Mouse (Mus musculus) heart, embryonic 14.5 days (tissue): ENCODE measurements around the gene Arsb. TPM values are rescaled to one million over a fixed set of nuclear protein-coding genes. Genes with fewer than 3 reads are reported as not detected.

Experiments used
- ATAC-seq: fragments of 200-750 bp; cut with Nextera tagmentation; 2 replicates; pipeline ENCODE4 v1.8.0; 2017; ENCODE audit warnings: low read depth, moderate TSS enrichment; ENCODE audit not compliant: insufficient number of reproducible peaks, insufficient read depth, low FRiP score
- H3K27ac ChIP-seq, 2 experiments: fragments of 200-500 bp in 1 of 2; fragments of 300-500 bp in 1 of 2; sonication (generic) in 1 of 2; replicated peaks in 1 of 2; 2 replicates each; pipeline ENCODE4 v1.5.1; 2012 to 2014; ENCODE audit warnings: low read depth in 2 of 2, low read length in 2 of 2, control low read depth in 1 of 2, mild to moderate bottlenecking in 1 of 2, mixed read lengths in 1 of 2; ENCODE audit not compliant: control insufficient read depth in 1 of 2, insufficient read depth in 1 of 2
- H3K27me3 ChIP-seq: fragments of 300-500 bp; sonication (generic); 2 replicates; pipeline ENCODE4 v1.6.1; 2014; ENCODE audit warnings: mild to moderate bottlenecking, low read length, control low read depth; ENCODE audit not compliant: control insufficient read depth, insufficient read depth
- H3K36me3 ChIP-seq: fragments of 300-500 bp; sonication (generic); 2 replicates; pipeline ENCODE4 v1.6.1; 2014; ENCODE audit warnings: mild to moderate bottlenecking, control low read depth, low read length, mixed read lengths; ENCODE audit not compliant: control insufficient read depth, insufficient read depth
- H3K4me1 ChIP-seq, 2 experiments: fragments of 200-500 bp in 1 of 2; fragments of 300-500 bp in 1 of 2; sonication (generic) in 1 of 2; 2 replicates each; pipeline ENCODE4 v1.6.1; 2012 to 2014; ENCODE audit warnings: low read length in 2 of 2, control low read depth in 1 of 2, mixed read lengths in 1 of 2; ENCODE audit not compliant: control insufficient read depth in 2 of 2, insufficient read depth in 2 of 2
- H3K4me2 ChIP-seq: fragments of 300-500 bp; sonication (generic); 2 replicates; pipeline ENCODE4 v1.6.1; 2014; ENCODE audit warnings: mild to moderate bottlenecking, low read length
- H3K4me3 ChIP-seq, 2 experiments: fragments of 200-500 bp in 1 of 2; fragments of 300-500 bp in 1 of 2; sonication (generic) in 1 of 2; 2 replicates each; pipeline ENCODE4 v1.5.1; 2012 to 2014; ENCODE audit warnings: low read length in 2 of 2, mild to moderate bottlenecking in 2 of 2, control low read depth in 1 of 2, low read depth in 1 of 2, moderate library complexity in 1 of 2; ENCODE audit not compliant: control insufficient read depth in 1 of 2, insufficient read depth in 1 of 2
- H3K9ac ChIP-seq: fragments of 300-500 bp; sonication (generic); 2 replicates; pipeline ENCODE4 v1.6.1; 2014; ENCODE audit warnings: mild to moderate bottlenecking, low read length
- H3K9me3 ChIP-seq: fragments of 300-500 bp; sonication (generic); 2 replicates; pipeline ENCODE4 v1.6.1; 2016; ENCODE audit warnings: low read length, control low read depth; ENCODE audit not compliant: control insufficient read depth
- WGBS: fragments of 180-500 bp; shearing (Covaris S2); extraction: QIAGEN DNeasy Blood & Tissue Kit; methylation state at CpG from one replicate; pipeline ENCODE4 v1.1.7; 2014; 5-methylcytosine and 5-hydroxymethylcytosine counted together
- polyA plus RNA-seq: library from polyadenylated mRNA; unstranded; fragments of >200 nt; fragmentation: Nextera tagmentation; extraction: Ambion mirVana; gene quantifications from 2 replicates; pipeline ENCODE4 v1.2.1, GENCODE M21; 2014

Gene Arsb
- polyA plus RNA-seq, 1 experiment from 2014 or later = 10.0 TPM

DNA sequence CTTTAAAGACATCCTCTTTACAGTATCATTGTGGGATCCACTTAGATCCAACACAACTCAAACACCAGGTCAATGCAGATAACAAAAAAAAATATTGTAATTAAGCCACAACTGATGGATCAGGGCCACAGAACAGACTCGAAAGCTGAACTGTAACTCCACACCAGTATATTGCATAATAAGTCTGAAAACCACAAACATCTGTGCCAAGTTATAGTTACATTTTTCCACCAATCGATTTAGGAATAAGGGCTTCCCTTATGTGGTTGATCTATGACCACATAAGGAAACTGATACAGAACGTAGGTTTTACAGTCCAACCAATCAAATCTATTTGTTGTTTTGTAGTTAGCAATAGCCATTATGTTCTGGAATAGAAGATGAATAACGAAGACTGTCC lies 16.3 kb upstream of the Arsb start:
- H3K36me3 ChIP-seq = no peaks in the 10 kb centered on the region
- no peak overlapping the region for H3K9ac ChIP-seq
- no peak overlapping the region for H3K4me3 ChIP-seq
- 88% methylated on average over 4 of the region's 4 CpGs for WGBS
- H3K27me3 ChIP-seq = no peaks in the 10 kb centered on the region
- no peak overlapping the region for H3K4me2 ChIP-seq
- H3K27ac ChIP-seq = no peak overlapping the region
- ATAC-seq = no peak
- 0 out of 4 replicates have a peak, but pooled peaks cover 0 to 3% of the 10 kb centered on the region in 2 experiments for H3K4me1 ChIP-seq
- no peaks in the 10 kb centered on the region for H3K9me3 ChIP-seq

DNA sequence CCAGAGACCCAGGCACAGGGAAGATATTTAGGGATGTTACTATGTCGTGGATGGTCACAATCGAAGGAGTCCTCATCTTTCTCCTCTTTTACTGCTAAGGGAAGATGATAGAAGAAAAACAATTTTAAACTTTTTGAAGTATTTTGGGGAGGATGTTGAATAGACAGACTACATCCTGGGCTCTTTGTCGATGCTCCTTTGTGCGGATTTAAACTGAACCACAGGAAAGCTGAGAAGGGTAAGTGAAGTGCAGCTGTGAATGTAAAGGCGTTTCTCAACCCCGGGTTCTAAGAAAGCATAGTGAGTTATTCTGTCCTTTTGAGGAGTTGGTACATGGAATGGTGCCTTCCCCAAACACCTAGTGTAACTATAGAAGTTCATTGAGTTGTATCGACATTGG lies 14.8 kb upstream of the Arsb start:
- Histone ChIP-seq H3K4me3 (no peak overlapping the region), H3K4me2 (no peak overlapping the region), H3K36me3 (no peaks in the 10 kb centered on the region), H3K9me3 (no peaks in the 10 kb centered on the region), H3K4me1 (0 out of 4 replicates have a peak, but pooled peaks cover 0 to 3% of the 10 kb centered on the region in 2 experiments), H3K9ac (no peak overlapping the region), H3K27ac (no peak overlapping the region), H3K27me3 (no peaks in the 10 kb centered on the region)
- ATAC-seq = no peak
- 94% methylated on average over 7 of the region's 7 CpGs for WGBS

DNA sequence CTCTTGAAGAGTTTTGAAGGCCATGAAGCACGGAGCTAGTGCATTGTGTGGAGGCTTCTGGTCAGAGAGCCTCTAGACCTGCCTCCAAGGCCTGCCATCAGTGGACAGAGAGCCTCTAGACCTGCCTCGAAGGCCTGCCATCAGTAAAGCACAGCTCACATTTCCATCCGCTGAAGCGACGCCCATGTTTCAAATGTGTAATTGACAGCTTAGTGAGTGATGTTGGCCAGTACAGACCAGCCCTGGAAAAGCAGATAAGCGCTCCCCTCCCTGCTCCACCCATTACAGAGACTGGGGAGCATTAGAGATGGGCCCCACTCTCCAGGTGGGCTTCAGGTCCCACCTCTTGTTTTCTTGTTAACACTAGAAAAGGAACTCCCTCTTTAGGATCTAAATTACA lies 13.9 kb upstream of the Arsb start:
- no peak overlapping the region for H3K27ac ChIP-seq
- H3K4me2 ChIP-seq = no peak overlapping the region
- H3K9me3 ChIP-seq = no peaks in the 10 kb centered on the region
- H3K4me3 ChIP-seq = no peak overlapping the region
- no peaks in the 10 kb centered on the region for H3K36me3 ChIP-seq
- 0 out of 4 replicates have a peak, but pooled peaks cover 0 to 3% of the 10 kb centered on the region in 2 experiments for H3K4me1 ChIP-seq
- WGBS = 32% methylated on average over 6 of the region's 6 CpGs
- no peak for ATAC-seq
- H3K27me3 ChIP-seq = no peaks in the 10 kb centered on the region
- no peak overlapping the region for H3K9ac ChIP-seq

DNA sequence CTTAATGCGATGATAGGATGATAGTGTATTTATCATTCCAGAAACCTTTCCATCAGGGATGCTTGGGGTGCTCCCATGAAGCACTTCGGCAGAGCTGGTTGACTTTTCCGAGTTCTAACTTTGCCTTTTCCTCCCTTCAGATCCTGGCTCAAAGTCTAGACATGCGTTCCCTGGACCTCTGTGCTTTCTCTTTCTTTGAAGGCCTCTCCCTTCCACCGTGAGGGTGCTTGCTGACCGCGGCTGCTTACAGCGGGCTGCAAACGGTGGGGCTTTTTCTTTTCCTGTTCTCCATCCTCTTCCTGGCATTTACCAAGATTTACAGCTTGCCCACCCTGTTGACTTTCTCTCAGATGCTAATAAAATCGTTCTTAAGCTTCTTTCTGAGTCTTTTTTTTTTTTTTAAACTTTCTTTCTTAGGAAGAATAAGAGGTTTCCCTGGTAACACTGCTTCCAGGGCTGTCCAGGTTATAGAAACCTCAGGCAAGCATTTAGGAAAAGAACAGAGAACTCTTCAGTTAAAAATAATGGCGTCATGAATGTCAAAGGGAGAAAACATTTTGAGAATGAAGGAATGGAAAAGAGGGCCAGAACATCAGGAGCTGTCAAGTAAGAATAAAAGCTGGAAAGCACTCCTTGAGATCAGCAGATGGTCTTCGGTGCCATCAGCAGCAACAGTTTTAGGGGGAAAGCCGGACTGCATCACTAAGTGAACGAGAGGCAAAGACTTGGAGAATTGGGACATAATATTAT lies 13.1 kb upstream of the Arsb start:
- no peak overlapping the region for H3K27ac ChIP-seq
- no peak for ATAC-seq
- no peak overlapping the region for H3K4me3 ChIP-seq
- no peaks in the 10 kb centered on the region for H3K36me3 ChIP-seq
- H3K27me3 ChIP-seq = no peaks in the 10 kb centered on the region
- no peak overlapping the region for H3K4me2 ChIP-seq
- no peaks in the 10 kb centered on the region for H3K4me1 ChIP-seq
- H3K9ac ChIP-seq = no peak overlapping the region
- 54% methylated on average over 14 of the region's 14 CpGs for WGBS
- no peaks in the 10 kb centered on the region for H3K9me3 ChIP-seq

DNA sequence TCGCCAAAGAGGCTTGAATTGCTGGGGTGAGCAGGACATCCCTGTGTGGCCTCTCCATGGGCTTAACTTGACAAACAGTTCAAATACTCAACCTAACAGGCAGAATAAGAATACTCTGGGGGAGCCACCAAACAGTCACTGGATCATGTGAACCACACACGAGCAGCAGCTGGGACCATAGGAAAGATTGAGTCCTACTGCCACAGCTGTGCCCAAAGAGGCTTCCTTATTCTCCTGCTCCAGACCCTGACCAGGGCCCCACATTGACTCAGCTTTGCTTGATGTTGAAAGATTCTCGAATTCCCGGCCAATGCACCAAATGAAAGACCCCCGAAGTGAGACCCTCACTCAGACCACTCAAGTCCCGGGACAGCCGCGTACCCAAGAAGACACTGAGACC lies 9.6 kb upstream of the Arsb start:
- Histone ChIP-seq H3K9ac (no peak overlapping the region), H3K4me1 (no peaks in the 10 kb centered on the region), H3K9me3 (no peaks in the 10 kb centered on the region), H3K4me3 (no peak overlapping the region), H3K27me3 (no peaks in the 10 kb centered on the region), H3K27ac (no peak overlapping the region), H3K4me2 (no peak overlapping the region), H3K36me3 (no peaks in the 10 kb centered on the region)
- no peak for ATAC-seq
- 90% methylated on average over 8 of the region's 8 CpGs for WGBS

GRCm38 (mm10) chr13:93762879-93763278 lies 8.6 kb upstream of the Arsb start:
- Histone ChIP-seq H3K27ac (no peak overlapping the region), H3K9me3 (no peaks in the 10 kb centered on the region), H3K36me3 (no peaks in the 10 kb centered on the region), H3K4me1 (no peaks in the 10 kb centered on the region), H3K9ac (no peak overlapping the region), H3K4me3 (no peak overlapping the region), H3K4me2 (no peak overlapping the region), H3K27me3 (no peaks in the 10 kb centered on the region)
- 88% methylated on average over 3 of the region's 3 CpGs for WGBS
- no peak for ATAC-seq

GRCm38 (mm10) chr13:93764321-93764973 lies 7.0 kb upstream of the Arsb start:
- Histone ChIP-seq H3K27me3 (no peaks in the 10 kb centered on the region), H3K9me3 (no peaks in the 10 kb centered on the region), H3K4me2 (no peak overlapping the region), H3K9ac (no peak overlapping the region), H3K36me3 (no peaks in the 10 kb centered on the region), H3K4me1 (no peaks in the 10 kb centered on the region), H3K27ac (no peak overlapping the region), H3K4me3 (no peak overlapping the region)
- ATAC-seq = no peak
- WGBS = 69% methylated on average over 13 of the region's 13 CpGs
